Mouse (Mus musculus) neural tube, embryonic 13.5 days (tissue): ENCODE results near the gene Zfp786. TPM values are rescaled to one million over a fixed set of nuclear protein-coding genes. Genes with fewer than 3 reads are reported as not detected.
"Not testable (repeated sequence)": the region's sequence is repeated elsewhere in the genome, so short reads cannot be mapped to it uniquely, and the experiment has no call there.

Experiments
- ATAC-seq: fragments of 200-750 bp; cut with Nextera tagmentation; 2 replicates; pipeline ENCODE4 v1.8.0; 2017; ENCODE audit warnings: low read depth, mild to moderate bottlenecking, moderate TSS enrichment, moderate library complexity
- H3K27ac ChIP-seq: fragments of 300-500 bp; sonication (generic); replicated peaks from 2 replicates; pipeline ENCODE4 v1.5.1; 2015; ENCODE audit warnings: moderate library complexity, mild to moderate bottlenecking, inconsistent platforms
- H3K27me3 ChIP-seq: fragments of 300-500 bp; sonication (generic); 2 replicates; pipeline ENCODE4 v1.6.1; 2015; ENCODE audit warnings: mild to moderate bottlenecking, inconsistent platforms
- H3K36me3 ChIP-seq: fragments of 300-500 bp; sonication (generic); 2 replicates; pipeline ENCODE4 v1.6.1; 2015; ENCODE audit warnings: mild to moderate bottlenecking, inconsistent platforms
- H3K4me1 ChIP-seq: fragments of 300-500 bp; sonication (generic); replicated peaks from 2 replicates; pipeline ENCODE4 v1.6.1; 2015; ENCODE audit warnings: inconsistent platforms
- H3K4me2 ChIP-seq: fragments of 300-500 bp; sonication (generic); 2 replicates; pipeline ENCODE4 v1.6.1; 2015; ENCODE audit warnings: inconsistent platforms, mild to moderate bottlenecking, moderate library complexity
- H3K4me3 ChIP-seq: fragments of 300-500 bp; sonication (generic); 2 replicates; pipeline ENCODE4 v1.5.1; 2015; ENCODE audit warnings: mild to moderate bottlenecking, inconsistent platforms
- H3K9ac ChIP-seq: fragments of 300-500 bp; sonication (generic); 2 replicates; pipeline ENCODE4 v1.6.1; 2015; ENCODE audit warnings: moderate library complexity, mild to moderate bottlenecking, inconsistent platforms
- H3K9me3 ChIP-seq: fragments of 300-500 bp; sonication (generic); 2 replicates; pipeline ENCODE4 v1.6.1; 2016; ENCODE audit warnings: inconsistent platforms
- WGBS: fragments of 180-500 bp; shearing (Covaris S2); methylation state at CpG from one replicate; pipeline ENCODE4 v1.1.7; 2015; 5-methylcytosine and 5-hydroxymethylcytosine counted together
- polyA plus RNA-seq: library from polyadenylated mRNA; unstranded; fragments of >200 nt; fragmentation: Nextera tagmentation; extraction: Ambion mirVana; gene quantifications from 2 replicates; pipeline ENCODE4 v1.2.1, GENCODE M21; 2015

Zfp786 gene
- 16.6 and 17.1 TPM in 2 replicates for polyA plus RNA-seq

DNA sequence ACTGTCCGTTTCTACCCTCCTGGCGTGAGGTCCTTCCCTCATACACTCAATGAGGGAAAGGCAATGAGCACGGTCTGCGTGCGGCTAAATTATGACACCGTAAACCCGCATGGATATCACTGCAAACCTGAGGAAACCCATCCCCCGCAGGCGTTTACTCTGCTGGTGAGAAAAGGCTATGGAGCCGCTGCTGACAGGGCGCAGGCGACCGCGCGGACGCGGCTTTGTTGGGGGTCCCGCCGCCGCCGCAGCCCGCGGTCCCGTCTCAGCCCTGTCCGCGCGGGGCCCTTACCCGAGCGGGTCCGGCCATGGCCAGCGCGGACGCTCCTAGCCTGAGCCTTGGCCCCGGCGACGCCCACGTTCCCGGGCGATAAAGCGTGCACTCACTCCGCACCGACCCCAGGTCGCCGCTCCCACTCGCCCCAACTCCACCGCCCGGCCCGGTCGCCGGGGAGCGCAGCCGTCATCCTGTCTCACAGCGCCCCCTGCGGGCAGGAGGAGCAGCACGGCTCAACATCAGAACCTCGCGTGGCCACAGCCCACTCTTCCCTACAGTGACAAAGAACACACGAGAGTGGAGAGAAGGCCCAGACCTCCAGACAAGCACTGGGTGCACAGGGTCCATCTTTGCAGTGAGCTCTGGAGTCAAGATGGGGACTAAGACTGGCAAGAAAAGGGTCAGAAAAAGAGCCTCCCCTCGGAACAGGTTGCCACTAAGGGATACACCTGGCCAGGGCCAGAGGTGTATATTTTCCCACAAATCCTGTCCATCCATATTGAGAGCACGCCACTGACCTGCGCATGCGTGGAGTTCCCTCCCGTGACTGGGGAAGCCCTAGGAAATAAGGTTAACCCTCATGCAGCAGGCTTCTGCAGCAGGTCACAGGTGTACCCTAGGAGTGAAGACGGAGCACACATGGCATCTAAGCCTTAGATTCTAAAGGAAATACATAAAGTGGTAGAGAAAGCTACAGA, at the start of gene Zfp786:
TSS of gene Zfp786 (minus strand) at position 764 of the 975 bp plus-strand sequence.
- H3K36me3 ChIP-seq, result peaks cover 11% of the 10 kb centered on the region; the same call in 1 of the 2 replicates

DNA sequence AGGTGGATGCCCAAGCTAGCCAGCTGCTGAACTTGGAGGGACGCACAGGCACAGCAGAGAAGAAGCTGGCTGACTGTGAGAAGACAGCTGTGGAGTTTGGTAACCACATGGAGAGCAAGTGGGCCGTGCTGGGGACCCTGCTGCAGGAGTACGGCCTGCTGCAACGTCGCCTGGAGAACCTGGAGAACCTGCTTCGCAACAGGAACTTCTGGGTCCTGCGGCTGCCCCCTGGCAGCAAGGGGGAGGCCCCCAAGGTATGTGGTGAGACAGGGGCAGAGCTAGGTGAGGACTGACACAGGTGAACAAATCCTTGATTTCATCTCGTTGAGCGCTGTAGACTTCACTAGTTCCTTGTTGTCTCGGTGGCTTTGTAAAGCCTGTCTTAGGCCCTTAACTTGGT, 49.5 kb upstream of the Zfp786 start:
- H3K9me3 ChIP-seq, result no peaks in the 10 kb centered on the region
- ATAC-seq, result no peak
- no peak overlapping the region for H3K4me3 ChIP-seq
- H3K4me2 ChIP-seq, result 0 out of 2 replicates have a peak overlapping the region, but pooled peaks have one; percentile 96
- H3K36me3 ChIP-seq, result peaks cover 55% of the 10 kb centered on the region
- H3K9ac ChIP-seq, result no peak overlapping the region
- H3K4me1 ChIP-seq, result peaks cover 21% of the 10 kb centered on the region
- no peaks in the 10 kb centered on the region for H3K27me3 ChIP-seq
- WGBS, result 97% methylated on average over 10 of the region's 10 CpGs
- no peak overlapping the region for H3K27ac ChIP-seq

More for the DNA sequence above, at the start of gene Zfp786:
- no peaks in the 10 kb centered on the region for H3K9me3 ChIP-seq
- H3K4me3 ChIP-seq, result peak within 1 kb of the TSS; percentile 83
- peak within 1 kb of the TSS; percentile 96 for H3K9ac ChIP-seq
- ATAC-seq, result peak; percentile 93
- H3K4me1 ChIP-seq, result peaks cover 24% of the 10 kb centered on the region
- H3K4me2 ChIP-seq, result peak within 1 kb of the TSS; percentile 59
- peak within 1 kb of the TSS; percentile 97 for H3K27ac ChIP-seq
- no peaks in the 10 kb centered on the region for H3K27me3 ChIP-seq
- 2% methylated on average over 64 of the region's 64 CpGs for WGBS

DNA sequence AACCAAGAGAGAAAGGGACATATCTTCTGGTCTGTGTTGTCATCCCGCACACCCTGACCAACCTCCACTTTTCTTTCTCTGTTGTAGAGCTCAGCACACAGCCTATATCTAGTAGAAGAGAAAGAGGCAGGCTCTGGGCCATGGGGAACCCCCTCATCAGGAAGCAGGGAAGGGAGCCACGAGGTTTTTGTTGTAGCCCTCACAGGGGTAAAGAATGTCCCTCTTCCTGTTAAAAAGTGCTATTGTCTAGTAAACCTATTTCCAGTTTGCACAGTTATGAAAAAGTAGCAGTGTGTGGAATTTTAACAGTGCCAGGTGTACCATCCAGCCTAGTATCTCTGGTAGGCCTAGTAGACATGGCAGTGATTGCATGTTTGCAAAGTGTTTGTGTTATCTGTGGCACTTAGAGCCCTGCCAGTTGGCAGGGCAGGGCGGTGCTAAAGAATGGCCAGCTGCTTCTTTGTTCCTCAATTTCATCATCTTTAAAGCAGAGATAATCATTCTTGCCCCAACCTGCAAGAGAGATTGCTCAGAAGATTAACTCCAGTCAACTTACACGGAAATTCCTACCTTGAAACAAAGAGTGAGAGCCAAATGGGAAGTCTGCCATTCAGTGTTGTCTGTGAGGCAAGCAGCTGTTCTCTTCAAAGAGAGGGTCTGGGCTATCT, 48.5 kb upstream of the Zfp786 start:
- H3K27me3 ChIP-seq, result no peaks in the 10 kb centered on the region
- H3K4me3 ChIP-seq, result peak overlapping the region; percentile 93
- peaks cover 21% of the 10 kb centered on the region for H3K4me1 ChIP-seq
- no peaks in the 10 kb centered on the region for H3K9me3 ChIP-seq
- WGBS, result 72% methylated on average over 4 of the region's 4 CpGs
- ATAC-seq, result no peak
- H3K9ac ChIP-seq, result peak overlapping the region; percentile 96
- H3K27ac ChIP-seq, result no peak overlapping the region
- peak overlapping the region; percentile 96 for H3K4me2 ChIP-seq
- H3K36me3 ChIP-seq, result peaks cover 46% of the 10 kb centered on the region

DNA sequence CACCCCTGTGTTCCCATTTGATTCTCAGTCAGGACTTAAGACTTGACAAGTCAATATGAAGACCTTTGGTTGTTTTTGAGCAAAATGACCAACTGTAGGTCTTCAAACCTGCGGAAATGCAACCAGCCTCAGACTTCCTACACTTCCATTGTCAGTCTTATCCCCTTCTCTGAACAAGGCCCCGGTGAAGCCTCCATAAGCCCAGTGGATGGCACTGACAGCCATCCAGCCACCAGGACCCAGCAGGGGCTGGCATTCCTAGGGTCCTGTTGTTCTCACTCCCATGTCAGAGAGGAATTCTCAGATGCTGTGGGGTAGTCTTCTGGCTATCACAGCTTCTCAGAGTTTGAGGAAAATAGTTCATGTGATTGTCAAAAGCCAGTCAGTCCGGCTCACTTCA, 47.9 kb upstream of the Zfp786 start:
- ATAC-seq, result no peak
- peak overlapping the region; percentile 93 for H3K4me3 ChIP-seq
- H3K27me3 ChIP-seq, result no peaks in the 10 kb centered on the region
- peak overlapping the region; percentile 96 for H3K9ac ChIP-seq
- peak overlapping the region; percentile 99 for H3K27ac ChIP-seq
- peak overlapping the region; percentile 96 for H3K4me2 ChIP-seq
- no peaks in the 10 kb centered on the region for H3K9me3 ChIP-seq
- H3K4me1 ChIP-seq, result peaks cover 21% of the 10 kb centered on the region
- peaks cover 40% of the 10 kb centered on the region for H3K36me3 ChIP-seq
- 47% methylated on average over 3 of the region's 3 CpGs for WGBS

DNA sequence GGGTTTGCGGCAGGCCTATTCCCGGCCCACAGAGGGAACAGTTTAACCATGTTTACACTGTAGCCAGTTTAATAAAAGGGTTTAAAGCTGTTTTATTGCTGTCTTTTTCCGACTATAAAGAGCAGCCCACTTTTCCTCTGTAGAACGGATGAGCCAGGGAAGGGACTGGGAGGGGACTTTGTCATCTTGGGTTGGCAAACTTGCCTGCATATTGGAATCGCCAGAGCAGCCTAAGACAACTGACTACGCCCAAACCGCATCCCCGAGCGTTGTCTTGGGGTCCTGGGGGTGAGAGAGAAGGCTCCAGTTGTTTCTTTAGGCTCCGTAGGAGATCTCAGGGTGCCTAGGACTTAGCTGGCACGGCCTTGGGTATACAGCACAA, 47.5 kb upstream of the Zfp786 start:
- H3K4me2 ChIP-seq, result peak overlapping the region; percentile 96
- peak overlapping the region; percentile 96 for H3K9ac ChIP-seq
- H3K4me3 ChIP-seq, result peak overlapping the region; percentile 93
- H3K4me1 ChIP-seq, result peaks cover 21% of the 10 kb centered on the region
- peak overlapping the region; percentile 99 for H3K27ac ChIP-seq
- H3K36me3 ChIP-seq, result peaks cover 36% of the 10 kb centered on the region
- no peaks in the 10 kb centered on the region for H3K9me3 ChIP-seq
- WGBS, result under 1% methylated on average over 11 of the region's 11 CpGs
- ATAC-seq, result peak; percentile 12
- no peaks in the 10 kb centered on the region for H3K27me3 ChIP-seq

- Histone ChIP-seq H3K36me3 (peaks cover 30% of the 10 kb centered on the region), H3K4me3 (peak overlapping the region; percentile 93), H3K9me3 (no peaks in the 10 kb centered on the region), H3K27ac (peak overlapping the region; percentile 99), H3K4me2 (peak overlapping the region; percentile 96), H3K9ac (peak overlapping the region; percentile 96), H3K4me1 (peaks cover 21% of the 10 kb centered on the region), H3K27me3 (no peaks in the 10 kb centered on the region)
- peak; percentile 96 for ATAC-seq
- under 1% methylated on average over 70 of the region's 71 CpGs for WGBS
Observed at GRCm38 (mm10) chr6:47877461-47878132, 46.9 kb upstream of the Zfp786 start.

DNA sequence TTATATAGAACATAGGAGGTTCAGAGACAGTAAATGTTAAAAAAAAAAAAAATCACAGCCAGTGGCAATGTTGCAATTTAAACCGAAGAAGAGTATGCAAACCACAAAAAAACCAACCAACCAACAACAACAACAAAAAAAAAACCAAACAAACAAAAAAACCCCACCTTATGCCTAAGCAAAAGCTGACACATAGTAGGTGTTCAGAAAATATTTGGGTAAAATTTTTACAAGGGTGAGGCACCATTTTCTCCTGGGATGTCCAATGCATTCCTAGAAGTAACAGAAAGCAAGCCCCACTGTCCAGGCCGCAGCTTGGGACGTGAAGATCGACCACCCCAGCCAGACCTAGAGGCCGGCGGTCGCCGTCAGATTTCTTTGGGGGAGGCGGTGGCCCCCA, 46.4 kb upstream of the Zfp786 start, which contains the start of gene Zfp282:
TSS of gene Zfp282 (plus strand) at position 147 of the 400 bp plus-strand sequence.
- H3K36me3 ChIP-seq, result peaks cover 25% of the 10 kb centered on the region
- H3K4me1 ChIP-seq, result peaks cover 21% of the 10 kb centered on the region
- H3K4me3 ChIP-seq, result peak within 1 kb of the TSS; percentile 93
- ATAC-seq, result no peak
- H3K9me3 ChIP-seq, result no peaks in the 10 kb centered on the region
- H3K27ac ChIP-seq, result peak within 1 kb of the TSS; percentile 99
- WGBS, result 6% methylated on average over 9 of the region's 9 CpGs
- peak within 1 kb of the TSS; percentile 96 for H3K4me2 ChIP-seq
- H3K9ac ChIP-seq, result peak within 1 kb of the TSS; percentile 96
- no peaks in the 10 kb centered on the region for H3K27me3 ChIP-seq

- Histone ChIP-seq H3K27ac (no peak overlapping the region), H3K4me3 (no peak overlapping the region), H3K27me3 (no peaks in the 10 kb centered on the region), H3K9me3 (no peaks in the 10 kb centered on the region), H3K4me1 (no peaks in the 10 kb centered on the region), H3K9ac (no peak overlapping the region), H3K36me3 (peaks cover 26% of the 10 kb centered on the region), H3K4me2 (no peak overlapping the region)
- 95% methylated on average over 5 of the region's 5 CpGs for WGBS
- no peak for ATAC-seq
Observed at GRCm38 (mm10) chr6:47872266-47872665, 41.6 kb upstream of the Zfp786 start.

GRCm38 (mm10) chr6:47857729-47858128, 27.1 kb upstream of the Zfp786 start:
- peaks cover 58% of the 10 kb centered on the region for H3K36me3 ChIP-seq
- H3K9me3 ChIP-seq, ATAC-seq, H3K4me3 ChIP-seq, H3K9ac ChIP-seq, H3K27me3 ChIP-seq, H3K4me1 ChIP-seq, H3K27ac ChIP-seq, H3K4me2 ChIP-seq: not testable (repeated sequence)
- WGBS, result 94% methylated on average over 3 of the region's 3 CpGs

GRCm38 (mm10) chr6:47857241-47857640, 26.6 kb upstream of the Zfp786 start:
- no peak for ATAC-seq
- Histone ChIP-seq H3K4me1 (no peaks in the 10 kb centered on the region), H3K27me3 (no peaks in the 10 kb centered on the region), H3K9me3 (no peaks in the 10 kb centered on the region), H3K4me3 (no peak overlapping the region), H3K9ac (no peak overlapping the region), H3K27ac (no peak overlapping the region), H3K4me2 (no peak overlapping the region), H3K36me3 (peaks cover 53% of the 10 kb centered on the region)
- 94% methylated on average over 6 of the region's 6 CpGs for WGBS

DNA sequence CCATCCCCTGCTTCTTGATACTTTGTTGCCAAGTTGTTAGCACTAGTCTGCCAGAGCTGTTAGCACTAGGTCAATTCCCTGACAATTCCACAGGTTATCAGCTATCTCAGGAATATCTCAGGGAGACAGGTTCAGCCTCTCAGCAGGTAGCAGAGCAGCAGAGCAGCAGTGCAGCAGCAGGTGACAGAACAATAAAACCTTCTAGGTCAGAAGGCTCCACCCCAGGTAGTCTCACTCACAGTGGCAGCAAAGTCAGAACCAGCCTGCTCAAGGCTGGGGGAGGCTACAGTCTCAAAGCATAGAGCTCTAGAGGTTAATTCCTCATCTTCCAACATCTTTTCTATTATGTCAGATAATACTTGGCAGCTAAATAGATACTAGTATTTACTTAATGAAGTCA, 15.1 kb upstream of the Zfp786 start:
- Histone ChIP-seq H3K27me3 (no peaks in the 10 kb centered on the region), H3K4me1 (no peaks in the 10 kb centered on the region), H3K4me2 (no peak overlapping the region), H3K36me3 (peaks cover 27% of the 10 kb centered on the region), H3K9ac (no peak overlapping the region), H3K9me3 (no peaks in the 10 kb centered on the region), H3K4me3 (no peak overlapping the region), H3K27ac (no peak overlapping the region)
- ATAC-seq, result no peak
